27 mouse cellular contexts compared by ENCODE assay signal in genomic region chr11:77068825-77069224, GRCm38 (mm10).
"Had no signal": no experiment of that assay in that cellular context is flagged by ENCODE, and none has a peak within 500 bp of the region (broad histone marks: within the 10 kb centered on the region; RNA-seq: fewer than 3 reads in every experiment).

No protein-coding gene starts in this region.

- ATAC-seq: forebrain, embryonic 13.5 days; forebrain, embryonic 14.5 days; forebrain, embryonic 15.5 days; forebrain, embryonic 16.5 days; forebrain, postnatal 0 days had no signal

- H3K27me3 ChIP-seq: embryonic facial prominence, embryonic 12.5 days; embryonic facial prominence, embryonic 13.5 days; embryonic facial prominence, embryonic 15.5 days; forebrain, embryonic 12.5 days; forebrain, embryonic 13.5 days; forebrain, embryonic 15.5 days had no signal

- DNase-seq: cerebellum, adult 9-10 months; cerebellum, adult 9-11 months; cerebellum, postnatal 10 days; cerebellum, postnatal 14 days; cerebellum, postnatal 25 days; cerebellum, postnatal 36 days; embryo, embryonic 11 days; forebrain, postnatal 0 days; gastrocnemius, adult 2 months; gastrocnemius, postnatal 10 days; gastrocnemius, postnatal 14 days; gastrocnemius, postnatal 25 days; gastrocnemius, postnatal 36 days; heart, adult 11 months; heart, adult 18-20 months; heart, adult 2 months had no signal

- H3K4me1 ChIP-seq: embryonic facial prominence, embryonic 10.5 days; embryonic facial prominence, embryonic 12.5 days; embryonic facial prominence, embryonic 13.5 days; embryonic facial prominence, embryonic 15.5 days; forebrain, embryonic 10.5 days; forebrain, embryonic 12.5 days; forebrain, embryonic 13.5 days; forebrain, embryonic 15.5 days had no signal

- H3K4me3 ChIP-seq: embryonic facial prominence, embryonic 10.5 days; embryonic facial prominence, embryonic 12.5 days; embryonic facial prominence, embryonic 13.5 days; embryonic facial prominence, embryonic 15.5 days; erythroblast, embryonic 14.5 days; forebrain, embryonic 10.5 days; forebrain, embryonic 12.5 days; forebrain, embryonic 13.5 days; forebrain, embryonic 15.5 days; gastrocnemius, adult 2 months; heart, adult 2 months had no signal

- H3K9ac ChIP-seq: embryonic facial prominence, embryonic 12.5 days; embryonic facial prominence, embryonic 13.5 days; embryonic facial prominence, embryonic 15.5 days; forebrain, embryonic 12.5 days; forebrain, embryonic 13.5 days; forebrain, embryonic 15.5 days; forebrain, postnatal 0 days had no signal

- H3K9me3 ChIP-seq: embryonic facial prominence, embryonic 10.5 days; embryonic facial prominence, embryonic 12.5 days; embryonic facial prominence, embryonic 13.5 days; embryonic facial prominence, embryonic 15.5 days; forebrain, embryonic 10.5 days; forebrain, embryonic 12.5 days; forebrain, embryonic 13.5 days; forebrain, embryonic 15.5 days had no signal

- H3K27ac ChIP-seq: embryonic facial prominence, embryonic 10.5 days; embryonic facial prominence, embryonic 12.5 days; embryonic facial prominence, embryonic 13.5 days; embryonic facial prominence, embryonic 15.5 days; forebrain, embryonic 10.5 days; forebrain, embryonic 12.5 days; forebrain, embryonic 13.5 days; forebrain, embryonic 15.5 days; gastrocnemius, adult 2 months; heart, adult 2 months had no signal
